8 mouse cellular contexts compared by ENCODE assay signal in genomic region chr16:55838129-55838509, GRCm38 (mm10). TPM values are rescaled to one million over a fixed set of nuclear protein-coding genes. Genes with fewer than 3 reads are reported as not detected.
DNase-seq lines count a peak whose midpoint lies in the region; ATAC-seq and TF ChIP-seq lines count a peak whose summit lies in the region.

No protein-coding gene starts in this region.

- peak overlapping the region; percentile 86 for H3K4me3 ChIP-seq in gastrocnemius, adult 2 months
- H3K4me3 ChIP-seq in testis, adult 2 months (ENCODE audit: control insufficient read depth, low read depth, low read length), result peak overlapping the region; percentile 95
- H3K4me3 ChIP-seq in limb, embryonic 15.5 days, result peak overlapping the region; percentile 60
- H3K4me3 ChIP-seq in stomach, embryonic 16.5 days (replicated peaks; ENCODE audit: low read length), result peak overlapping the region; percentile 73

- intact Hi-C loops in gastrocnemius, adult 2 months (cut with DNase I), result loop anchor here (2.0 kb wide), 1 partner anchor 15 kb away; no protein-coding TSS in a partner anchor

- TF ChIP-seq POLR2A in testis, adult 2 months (IDR thresholded peaks at IDR 0.05; ENCODE audit: control insufficient read depth, low read depth, low read length), result no peak

- peaks cover 8% of the 10 kb centered on the region for H3K4me1 ChIP-seq in testis, adult 2 months (ENCODE audit: control insufficient read depth, insufficient read depth, low read length)
- H3K4me1 ChIP-seq in limb, embryonic 15.5 days, result 0 out of 2 replicates have a peak, but pooled peaks cover 4% of the 10 kb centered on the region
- H3K4me1 ChIP-seq in stomach, embryonic 16.5 days (ENCODE audit: control insufficient read depth, insufficient read depth, low read length), result peaks cover 3% of the 10 kb centered on the region; the same call in 1 of the 2 replicates

- H3K9me3 ChIP-seq in limb, embryonic 15.5 days, result no peaks in the 10 kb centered on the region
- no peaks in the 10 kb centered on the region for H3K9me3 ChIP-seq in stomach, embryonic 16.5 days (replicated peaks; ENCODE audit: control insufficient read depth, low read length)

- H3K4me2 ChIP-seq in limb, embryonic 15.5 days, result peak overlapping the region; percentile 66
- peak overlapping the region; percentile 86 for H3K4me2 ChIP-seq in stomach, embryonic 16.5 days (ENCODE audit: low read depth, low read length)

- peak overlapping the region; percentile 97 for H3K27ac ChIP-seq in gastrocnemius, adult 2 months
- H3K27ac ChIP-seq in testis, adult 2 months (ENCODE audit: control insufficient read depth, insufficient read depth, low read depth, low read length), result peak overlapping the region; percentile 89; the same call in 1 of the 2 replicates
- no peak overlapping the region for H3K27ac ChIP-seq in limb, embryonic 15.5 days
- H3K27ac ChIP-seq in stomach, embryonic 16.5 days (ENCODE audit: low read length), result peak overlapping the region; percentile 86; the same call in 1 of the 2 replicates

- 6% methylated on average over 3 of the region's 3 CpGs for WGBS in limb, embryonic 15.5 days
- WGBS in stomach, embryonic 16.5 days, result 12% methylated on average over 3 of the region's 3 CpGs

- H3K9ac ChIP-seq in limb, embryonic 15.5 days, result peak overlapping the region; percentile 54; the same call in 1 of the 2 replicates
- H3K9ac ChIP-seq in stomach, embryonic 16.5 days (ENCODE audit: low read length), result peak overlapping the region; percentile 93

- no peak for TF ChIP-seq CTCF in gastrocnemius, adult 2 months (IDR thresholded peaks at IDR 0.05)
- no peak for TF ChIP-seq CTCF in testis, adult 2 months (IDR thresholded peaks at IDR 0.05; ENCODE audit: control insufficient read depth, insufficient read depth, insufficient replicate concordance, low read depth, low read length)

- no peaks in the 10 kb centered on the region for H3K27me3 ChIP-seq in testis, adult 2 months (ENCODE audit: control insufficient read depth, insufficient read depth, low read length)
- H3K27me3 ChIP-seq in limb, embryonic 15.5 days, result no peaks in the 10 kb centered on the region
- H3K27me3 ChIP-seq in stomach, embryonic 16.5 days (ENCODE audit: control insufficient read depth, insufficient read depth, low read length), result no peaks in the 10 kb centered on the region

- no peak for ATAC-seq in limb, embryonic 15.5 days (ENCODE audit: insufficient number of reproducible peaks, low FRiP score, low TSS enrichment, low read depth)
- ATAC-seq in stomach, embryonic 16.5 days (ENCODE audit: insufficient read depth, low FRiP score), result no peak

- H3K36me3 ChIP-seq in testis, adult 2 months (ENCODE audit: control insufficient read depth, insufficient read depth, low read length), result no peaks in the 10 kb centered on the region
- H3K36me3 ChIP-seq in limb, embryonic 15.5 days, result no peaks in the 10 kb centered on the region
- H3K36me3 ChIP-seq in stomach, embryonic 16.5 days (ENCODE audit: control insufficient read depth, insufficient read depth, low read length), result no peaks in the 10 kb centered on the region; the same call in 1 of the 2 replicates

- DNase-seq in gastrocnemius, adult 2 months, result no peak
- no peak for DNase-seq in gastrocnemius, adult 8-10 months (ENCODE audit: low spot score in 2 of 2)
- no peak for DNase-seq in testis, postnatal 10 days (ENCODE audit: low spot score)
- no peak for DNase-seq in T-cell, adult 2 months (ENCODE audit: low spot score)
- no peak for DNase-seq in cerebellum, adult 18-20 months

RNA-seq across cellular contexts. Expression of gene Nfkbiz, which starts 0.6 kb away (rescaled TPM):
- total RNA-seq in gastrocnemius, adult 2 months (2021), result 1 to 10 TPM; 1.1 TPM
- 1 to 10 TPM in 2 of 4 experiments, under 1 TPM in 2; 0.61 to 1.1 (median 0.93) TPM for total RNA-seq in gastrocnemius, adult 8-10 months (2022)
- polyA plus RNA-seq in testis, adult 2 months (2012; rRNA removed), result 4.5 and 4.6 TPM in 2 replicates
- 4.6 TPM in 2 replicates for polyA plus RNA-seq in limb, embryonic 15.5 days (2015; fragmentation: Nextera tagmentation; extraction: Ambion mirVana)
- polyA plus RNA-seq in stomach, embryonic 16.5 days (2015; fragmentation: Nextera tagmentation; extraction: Ambion mirVana), result 10.0 and 10.6 TPM in 2 replicates

RNA-seq across cellular contexts. Expression of gene Nxpe3, which starts 57.0 kb away (rescaled TPM):
- total RNA-seq in gastrocnemius, adult 2 months (2021), result under 1 TPM; 0.39 to 0.56 TPM
- under 1 TPM; 0.27 to 0.70 (median 0.38) TPM for total RNA-seq in gastrocnemius, adult 8-10 months (2022)
- 8.5 and 8.8 TPM in 2 replicates for polyA plus RNA-seq in testis, adult 2 months (2012; rRNA removed)
- 0.45 and 0.59 TPM in 2 replicates for polyA plus RNA-seq in limb, embryonic 15.5 days (2015; fragmentation: Nextera tagmentation; extraction: Ambion mirVana)
- 0.65 and 0.85 TPM in 2 replicates for polyA plus RNA-seq in stomach, embryonic 16.5 days (2015; fragmentation: Nextera tagmentation; extraction: Ambion mirVana)
